Mouse (Mus musculus) myocyte (in vitro differentiated cells): ENCODE data around the gene Gm1043.

ENCODE experiments used
- POLR2A ChIP-seq: IDR thresholded peaks from one replicate; pipeline ENCODE4 v1.6.1; 2011; ENCODE audit warnings: low read depth, mild to moderate bottlenecking, control low read depth, moderate library complexity; ENCODE audit not compliant: insufficient read length
- TCF3 ChIP-seq: IDR thresholded peaks from one replicate; pipeline ENCODE4 v1.6.1; 2011; ENCODE audit warnings: low read depth, control low read depth; ENCODE audit not compliant: insufficient read length

- no peak for TF ChIP-seq POLR2A
- no peak for TF ChIP-seq TCF3
These were observed 178.6 kb downstream of the Gm1043 start for GRCm38 (mm10) chr5:37263816-37264215.
